Mouse (Mus musculus) lung, adult 2 months (tissue): Measurements from ENCODE around the gene Sdk1.

Experiments used
- CTCF ChIP-seq: fragments of 200-500 bp; IDR thresholded peaks from 2 replicates; pipeline ENCODE4 v1.5.1; 2011; ENCODE audit warnings: mild to moderate bottlenecking, low read length, control low read depth; ENCODE audit not compliant: insufficient read depth
- POLR2A ChIP-seq: fragments of 200-500 bp; IDR thresholded peaks from 2 replicates; pipeline ENCODE4 v1.6.1; 2011; ENCODE audit warnings: low read depth, mild to moderate bottlenecking, control low read depth, low read length, borderline replicate concordance; ENCODE audit errors: extremely low read depth

DNA sequence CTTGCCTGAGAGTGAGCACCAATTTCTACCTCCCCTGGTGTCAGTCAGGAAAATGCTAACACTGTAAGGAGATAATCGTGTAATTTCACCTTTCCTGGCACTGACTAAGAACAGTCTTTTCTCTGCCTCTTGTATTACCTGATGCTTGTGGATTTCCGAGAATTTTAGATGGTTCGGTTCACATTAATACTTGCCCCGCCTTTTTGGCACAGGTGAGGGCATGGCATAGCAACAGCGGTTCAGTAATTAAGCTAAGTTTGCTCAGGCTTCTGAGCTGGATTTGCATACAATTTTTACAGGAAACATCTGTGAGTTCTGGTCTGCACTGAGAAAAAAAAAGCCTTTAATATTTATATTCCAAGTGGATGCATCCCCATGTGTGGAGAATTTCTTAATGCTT is 350.0 kb downstream of the Sdk1 start:
- TF ChIP-seq CTCF (no peak), POLR2A (no peak)
